Mouse (Mus musculus): ENCODE measurements around the gene Mtmr1.

The Mtmr1 gene

GRCm38 (mm10) chrX:71442916-71443315 is 78.4 kb downstream of the Mtmr1 start:
- DNase-seq (ENCODE audit: low spot score in 2 of 2): no peak

GRCm38 (mm10) chrX:71456078-71456737 is 91.6 kb downstream of the Mtmr1 start:
- no peak for DNase-seq (ENCODE audit: low spot score in 2 of 2)

GRCm38 (mm10) chrX:71464138-71464826 is 99.7 kb downstream of the Mtmr1 start:
- DNase-seq (ENCODE audit: low spot score in 2 of 2): no peak

- no peak for DNase-seq (ENCODE audit: low spot score in 2 of 2)
Measured at GRCm38 (mm10) chrX:71465417-71465816, 100.9 kb downstream of the Mtmr1 start.

- no peak for DNase-seq (ENCODE audit: low spot score in 2 of 2)
Measured at GRCm38 (mm10) chrX:71467491-71467890, 102.9 kb downstream of the Mtmr1 start.
